ENCODE assay signal across 14 mouse cellular contexts in the genomic region with DNA sequence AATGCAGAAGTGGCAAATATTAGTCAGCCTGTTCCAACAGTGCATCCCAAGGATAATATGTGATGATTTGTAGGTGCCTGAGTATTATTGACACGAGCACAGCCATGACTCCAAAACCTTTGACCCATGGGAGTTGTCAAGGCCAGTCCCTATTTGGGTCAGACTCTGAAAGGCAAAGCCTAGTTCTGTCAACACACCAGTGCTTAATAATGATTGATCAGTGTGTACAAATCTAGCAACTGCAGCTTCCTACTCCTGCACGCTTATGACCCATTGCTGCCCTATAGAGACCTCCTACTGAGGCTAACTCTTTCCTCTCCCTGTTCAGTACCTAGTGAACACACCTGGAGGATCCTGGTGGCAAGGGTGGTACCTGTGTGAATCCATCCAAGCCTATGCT.
"Had no signal": no experiment of that assay in that cellular context is flagged by ENCODE, and none has a peak within 500 bp of the region (broad histone marks: within the 10 kb centered on the region; RNA-seq: fewer than 3 reads in every experiment).

No protein-coding gene starts in this region.

- H3K27ac ChIP-seq: kidney, postnatal 0 days; layer of hippocampus, adult 2 months; macrophage had no signal

- H3K4me1 ChIP-seq: megakaryocyte, embryonic 14.5 days had no signal

- H3K4me3 ChIP-seq: layer of hippocampus, adult 2 months; megakaryocyte, embryonic 14.5 days had no signal

- ATAC-seq: intestine, postnatal 0 days had no signal

- H3K9me3 ChIP-seq: megakaryocyte, embryonic 14.5 days had no signal

- DNase-seq: kidney, adult 2 months; kidney, postnatal 25 days; layer of hippocampus, adult 9-11 months; lung, adult 2 months; lung, postnatal 14 days; midbrain, embryonic 14.5 days; thymus, adult 18-20 months; thymus, postnatal 36 days had no signal

- H3K27me3 ChIP-seq: megakaryocyte, embryonic 14.5 days had no signal

- H3K4me2 ChIP-seq: midbrain, embryonic 11.5 days had no signal
